Mouse (Mus musculus) CD4-positive naive resting alpha-beta T cell, adult 57 days (primary cell): ENCODE measurements around the gene Vstm4. TPM values are rescaled to one million over a fixed set of nuclear protein-coding genes. Genes with fewer than 3 reads are reported as not detected.

Experiments used
- total RNA-seq: library from RNA; stranded (reverse); gene quantifications from one replicate; pipeline ENCODE4 v1.2.4, GENCODE M21; 2023

The Vstm4 gene
- not detected for total RNA-seq

DNA sequence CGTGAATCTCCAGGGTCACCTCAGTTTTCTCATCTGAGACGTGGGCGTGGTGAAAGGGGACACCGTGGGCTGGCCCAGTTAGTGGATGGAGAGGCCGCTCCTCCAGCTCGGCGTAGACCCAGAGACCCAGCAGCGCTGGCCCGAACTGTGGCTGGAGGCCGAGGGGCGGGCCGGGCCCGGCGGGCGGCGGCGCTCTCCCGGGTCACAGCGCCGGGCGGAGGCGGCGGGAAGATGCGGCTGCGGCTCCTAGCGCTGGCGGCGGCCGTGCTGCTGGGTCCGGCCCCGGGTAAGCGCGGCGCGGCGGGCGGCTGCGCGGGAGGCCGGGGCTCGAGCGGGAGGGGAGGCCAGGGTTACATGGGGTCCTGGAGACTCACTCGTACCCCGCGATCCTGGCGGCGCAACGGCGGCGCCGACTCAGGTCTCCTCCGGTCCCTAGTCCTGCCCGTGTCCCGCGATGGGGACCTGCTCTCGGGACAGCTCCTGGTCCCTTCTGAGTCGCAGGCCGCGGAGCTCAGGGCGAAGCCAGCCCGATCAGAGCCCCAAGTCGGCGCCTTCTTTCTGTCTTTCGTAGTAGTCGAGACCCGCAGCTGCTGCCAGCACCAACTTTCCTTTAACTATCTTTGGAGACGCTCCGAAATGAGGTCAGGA is at the start of gene Vstm4:
Gene Vstm4 (plus strand): TSS at position 76 of the 648 bp plus-strand sequence.

DNA sequence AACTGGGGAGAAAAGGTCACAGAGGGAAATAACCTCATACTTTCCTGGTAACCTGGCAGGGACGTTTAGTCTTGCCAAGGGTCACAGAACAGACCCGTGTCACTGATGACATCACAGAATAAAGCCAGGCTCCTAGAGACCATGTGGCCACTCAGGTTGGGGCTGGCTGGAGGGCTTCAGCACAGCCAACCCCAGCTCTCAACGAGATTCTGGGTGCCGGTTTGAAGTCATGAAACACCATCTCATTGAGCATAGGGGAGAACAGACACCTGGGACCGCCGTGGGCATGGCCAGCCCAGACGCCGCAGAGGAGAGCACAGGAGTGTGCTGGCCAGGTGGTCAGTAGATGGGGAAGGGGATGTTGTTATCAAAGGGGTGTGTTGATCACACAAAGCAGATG is 22.7 kb upstream of the Vstm4 start, which contains the start of gene Fam170b:
Gene Fam170b (plus strand): TSS at position 116 of the 400 bp plus-strand sequence.

Other genes starting within 250 kb of the Vstm4 start
- gene 3425401B19Rik, start 171.5 kb upstream of the Vstm4 start, total RNA-seq = not detected
- 0.53 TPM for gene Tmem273, start 70.8 kb upstream of the Vstm4 start, total RNA-seq
- gene Fam170b, start 22.8 kb upstream of the Vstm4 start, total RNA-seq = not detected
- gene Lrrc18, start 134.6 kb downstream of the Vstm4 start, total RNA-seq = not detected